8 mouse cellular contexts compared by ENCODE assay signal in genomic region chr19:57411375-57412196, GRCm38 (mm10). TPM values are rescaled to one million over a fixed set of nuclear protein-coding genes. Genes with fewer than 3 reads are reported as not detected.
DNase-seq lines count a peak whose midpoint lies in the region.

No protein-coding gene starts in this region.

- DNase-seq in R1 (ENCODE audit: low read depth, low spot score), result peak; percentile 34
- peak; percentile 74 to 76 for DNase-seq in cerebellum, postnatal 36 days
- peak; percentile 65 for DNase-seq in gastrocnemius, postnatal 25 days
- DNase-seq in hindlimb bud, embryonic 11.5 days (ENCODE audit: extremely low spot score, low read depth, low spot score), result peak; percentile 12
- DNase-seq in left cerebral cortex, adult 18-20 months (ENCODE audit: low spot score in 2 of 2), result peak; percentile 34 to 37
- DNase-seq in lung, postnatal 36 days, result peak; percentile 80
- peak; percentile 71 for DNase-seq in retina, embryonic 14.5 days (ENCODE audit: low spot score)
- DNase-seq in urinary bladder, postnatal 25 days (ENCODE audit: low spot score), result peak; percentile 36

RNA-seq across cellular contexts. Expression of gene Trub1, which starts 41.1 kb away (rescaled TPM):
- 1 to 10 TPM; 5.8 to 6.9 TPM for total RNA-seq in gastrocnemius, postnatal 25 days (2021)
- 10 to 100 TPM; 18.5 to 18.8 TPM for total RNA-seq in left cerebral cortex, adult 18-20 months (2021)

RNA-seq across cellular contexts. Expression of gene Fam160b1, which starts 51.1 kb away (rescaled TPM):
- total RNA-seq in gastrocnemius, postnatal 25 days (2021), result 1 to 10 TPM; 8.2 to 9.0 TPM
- total RNA-seq in left cerebral cortex, adult 18-20 months (2021), result 10 to 100 TPM; 25.3 to 26.3 TPM

Comparison
In these comparisons a context has a peak if more than half of its experiments do, and no peak if none do; other contexts are left out.
1. Peak in every context shown above with its lines: DNase-seq.
2. DNase-seq: peak in every context shown above with its lines; median percentile 80 in lung, postnatal 36 days; 75 in cerebellum, postnatal 36 days; 71 in retina, embryonic 14.5 days; 65 in gastrocnemius, postnatal 25 days; 36 in urinary bladder, postnatal 25 days; 36 in left cerebral cortex, adult 18-20 months; 34 in R1; 12 in hindlimb bud, embryonic 11.5 days.